Mouse (Mus musculus) adrenal gland, postnatal 4 days (tissue): ENCODE data around the gene Gucy1b2. TPM values are rescaled to one million over a fixed set of nuclear protein-coding genes. Genes with fewer than 3 reads are reported as not detected.
A peak's percentile ranks its signal among the peaks of the same experiment; 100 is the strongest.

Source experiments
- DNase-seq, 2 experiments: peaks; one replicate each; pipeline ENCODE4 v3.0.0; 2021 to 2022; ENCODE audit warnings: low spot score in 2 of 2, mixed read lengths in 2 of 2
- long read RNA-seq, 2 experiments: library from polyadenylated mRNA; stranded (forward); transcript quantifications; one replicate each; pipeline ENCODE4 v2.0.0; 2021
- total RNA-seq, 2 experiments: library from RNA; stranded (reverse); gene quantifications; 2 replicates each; pipeline ENCODE4 v1.2.3; 2021

Gucy1b2 gene
- total RNA-seq, result 1 to 10 TPM; 1.2 to 1.4 TPM
- long read RNA-seq, experiment 1, result 0 reads
- long read RNA-seq, experiment 2, partial matches to known transcripts, result 4 of 5 reads
- long read RNA-seq, experiment 2, other reads (novel, unspliced or antisense), result 1 of 5 reads

GRCm38 (mm10) chr14:62456239-62456747, at the start of gene Gucy1b2:
Gucy1b2 (minus strand) TSS chr14:62456289.
- DNase-seq, result no peak

DNA sequence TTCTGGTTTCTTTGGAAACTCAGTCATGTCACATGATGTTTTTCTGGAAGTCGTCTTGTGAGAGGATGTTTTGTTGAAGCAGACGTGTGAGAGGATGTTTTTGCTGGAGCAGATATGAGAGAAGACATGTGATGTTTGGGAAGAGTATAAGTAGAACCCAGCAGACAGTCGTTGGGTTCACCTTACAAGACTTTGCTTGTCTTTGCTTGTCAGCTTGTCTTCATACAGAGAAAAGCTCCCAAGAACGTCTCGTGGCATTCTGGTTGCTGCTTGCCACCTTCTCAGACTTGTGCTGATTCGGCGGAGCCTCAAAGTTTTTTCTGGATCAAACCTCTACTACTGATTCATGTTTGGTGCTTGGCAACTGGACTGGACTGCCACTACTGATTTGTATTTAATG, 41.3 kb upstream of the Gucy1b2 start:
- DNase-seq, result no peak

GRCm38 (mm10) chr14:62496501-62496900, 40.4 kb upstream of the Gucy1b2 start:
- DNase-seq, result no peak

GRCm38 (mm10) chr14:62493456-62493855, 37.4 kb upstream of the Gucy1b2 start:
- no peak for DNase-seq

GRCm38 (mm10) chr14:62492196-62492850, 36.2 kb upstream of the Gucy1b2 start:
- DNase-seq, result peak; percentile 35 to 61

GRCm38 (mm10) chr14:62488270-62488669, 32.2 kb upstream of the Gucy1b2 start:
- no peak for DNase-seq

GRCm38 (mm10) chr14:62481381-62481780, 25.3 kb upstream of the Gucy1b2 start:
- DNase-seq, result no peak

DNA sequence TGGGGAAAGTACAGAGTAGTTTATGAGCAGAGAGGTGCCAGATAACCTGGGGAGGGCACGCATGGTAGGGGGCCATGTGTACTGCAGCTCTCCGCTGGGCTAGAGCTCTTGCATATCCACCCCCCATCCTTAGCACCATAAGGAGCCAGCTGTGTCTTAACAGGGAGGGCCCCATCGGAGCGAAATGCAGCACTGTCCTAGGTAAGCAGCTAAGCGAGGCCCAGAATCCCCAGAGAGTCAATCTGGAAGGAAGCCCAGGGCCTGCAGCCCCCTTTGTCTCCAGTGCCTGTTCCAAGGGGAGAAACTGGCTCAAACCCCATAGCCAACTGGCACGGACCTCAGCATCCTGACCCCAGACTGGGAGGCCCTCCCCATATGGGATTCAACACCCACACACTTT, 23.3 kb upstream of the Gucy1b2 start:
- no peak for DNase-seq

DNA sequence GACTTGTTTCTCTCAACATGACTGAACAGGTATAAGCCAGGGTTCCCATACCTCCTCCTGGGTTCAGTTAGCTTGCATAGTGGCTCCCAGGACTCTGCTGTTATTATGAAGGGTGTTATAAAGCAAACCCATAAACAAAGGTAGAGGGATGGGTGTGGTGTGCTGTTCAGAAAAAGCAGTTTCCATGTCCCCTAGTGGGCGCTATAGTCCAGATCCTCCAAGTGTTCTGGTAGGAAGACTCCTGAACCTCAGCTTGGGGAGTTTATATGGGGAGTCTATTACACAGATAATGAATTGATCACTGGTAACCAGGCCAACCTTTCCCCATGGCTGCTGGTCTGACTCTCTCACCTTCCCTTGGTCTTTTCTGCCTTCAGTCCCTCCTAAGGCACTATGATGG, 18.4 kb upstream of the Gucy1b2 start:
- no peak for DNase-seq

DNA sequence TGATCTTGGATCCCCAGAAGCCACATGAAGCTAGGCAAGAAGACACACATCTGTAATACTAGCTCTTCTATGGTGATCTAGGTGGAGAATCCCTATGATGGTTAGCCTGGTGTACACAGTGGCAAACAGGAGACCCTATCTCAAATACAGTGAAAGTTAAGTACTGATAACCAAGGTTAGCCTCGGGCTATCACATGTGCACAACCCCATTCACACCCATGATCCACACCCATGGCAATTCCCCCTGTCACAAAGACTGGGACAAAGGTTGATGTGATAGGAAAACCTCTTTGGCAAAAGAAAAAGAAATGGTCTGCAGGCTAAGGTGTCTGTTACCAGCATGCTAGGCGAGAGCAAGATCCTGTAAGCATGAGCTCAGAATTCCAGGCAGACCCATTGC, 16.0 kb upstream of the Gucy1b2 start:
- no peak for DNase-seq

DNA sequence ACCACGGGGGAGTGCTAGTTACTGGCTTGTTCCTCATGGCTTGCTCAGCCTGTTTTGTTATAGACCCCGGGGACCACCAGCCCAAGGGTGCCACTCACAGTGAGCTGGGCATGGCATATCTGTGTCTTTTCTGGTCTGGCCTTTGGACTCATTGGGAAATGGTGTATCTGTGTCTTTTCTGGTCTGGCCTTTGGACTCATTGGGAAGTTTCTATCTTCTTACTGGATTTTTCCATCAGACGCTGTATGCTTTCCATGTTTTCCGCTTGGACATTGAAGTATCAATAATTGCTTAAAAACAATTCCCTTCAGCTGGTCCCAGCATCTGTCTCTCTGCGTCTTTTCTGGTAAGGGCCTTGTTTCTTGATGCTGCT, 12.7 kb upstream of the Gucy1b2 start:
- DNase-seq, result no peak

DNA sequence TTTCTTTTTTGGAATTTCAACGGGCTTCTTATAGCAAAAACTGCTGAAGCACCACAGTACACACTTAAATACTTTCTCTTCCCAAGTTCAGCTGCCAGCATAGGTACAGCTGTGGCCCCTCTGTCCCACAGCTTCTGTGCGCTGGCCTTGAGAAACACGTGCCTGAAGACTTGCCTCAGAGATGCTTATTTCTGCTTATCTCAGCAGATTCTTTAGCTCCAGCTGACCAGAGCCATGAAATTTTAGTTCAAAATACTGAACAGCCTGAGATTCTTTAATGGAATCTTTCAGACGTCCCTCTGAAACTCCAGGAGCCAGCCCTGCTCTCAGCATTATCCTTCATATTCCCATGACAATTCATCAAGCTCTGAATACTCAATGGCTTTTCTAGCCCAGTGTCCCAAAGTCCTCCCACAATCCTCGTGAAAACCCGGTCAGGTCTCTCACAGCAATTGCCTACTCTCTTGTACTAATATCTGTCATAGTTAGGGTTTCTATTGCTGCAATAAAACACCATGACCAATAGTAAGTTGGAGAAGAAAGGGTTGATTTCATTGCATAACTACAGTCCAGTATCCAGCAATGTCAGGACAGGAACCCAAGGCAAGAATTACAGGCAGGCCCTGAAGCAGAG, 12.1 kb upstream of the Gucy1b2 start:
- no peak for DNase-seq

DNA sequence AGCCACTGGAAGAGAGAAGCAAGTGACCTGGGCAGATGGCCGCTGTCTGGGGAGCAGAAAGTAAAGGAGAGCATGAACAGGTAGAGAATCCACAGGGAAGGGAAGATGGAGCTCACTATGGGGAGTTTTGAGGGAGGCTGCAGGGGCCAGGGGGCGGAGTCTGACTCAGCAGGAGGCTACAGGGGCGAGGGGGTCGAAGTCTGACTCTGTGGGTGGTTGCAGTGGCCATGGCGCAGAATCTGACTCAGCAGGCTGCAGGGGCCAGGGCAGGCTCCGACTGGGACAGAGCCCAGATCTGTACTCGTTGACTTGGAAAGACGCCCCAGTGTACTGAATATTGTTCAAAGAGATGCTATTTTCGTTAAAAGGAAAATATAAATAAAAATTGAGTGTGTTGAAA, 8.9 kb upstream of the Gucy1b2 start:
- no peak for DNase-seq

- no peak for DNase-seq
These were observed 3.5 kb upstream of the Gucy1b2 start for GRCm38 (mm10) chr14:62459541-62459940.

GRCm38 (mm10) chr14:62457420-62458181, 1.5 kb upstream of the Gucy1b2 start:
- DNase-seq, result peak; percentile 56 to 75

DNA sequence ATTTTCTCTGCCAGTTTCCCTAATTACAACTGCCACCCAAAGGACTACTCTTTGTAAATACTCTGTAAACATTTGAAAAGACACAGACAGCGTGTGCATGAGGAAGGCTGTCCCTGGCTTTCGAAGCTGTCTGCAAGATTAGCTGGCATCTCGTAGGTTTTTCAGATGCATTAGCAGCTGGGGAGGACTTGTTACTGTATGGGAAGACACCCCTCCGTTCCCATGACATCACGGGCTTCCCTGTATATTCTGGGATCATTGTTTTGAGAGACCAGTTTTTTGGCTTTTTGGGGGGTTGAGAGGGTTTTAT, 564 bp downstream of the Gucy1b2 start:
- no peak for DNase-seq

- no peak for DNase-seq
These were observed 1.1 kb downstream of the Gucy1b2 start for GRCm38 (mm10) chr14:62454760-62455569.

DNA sequence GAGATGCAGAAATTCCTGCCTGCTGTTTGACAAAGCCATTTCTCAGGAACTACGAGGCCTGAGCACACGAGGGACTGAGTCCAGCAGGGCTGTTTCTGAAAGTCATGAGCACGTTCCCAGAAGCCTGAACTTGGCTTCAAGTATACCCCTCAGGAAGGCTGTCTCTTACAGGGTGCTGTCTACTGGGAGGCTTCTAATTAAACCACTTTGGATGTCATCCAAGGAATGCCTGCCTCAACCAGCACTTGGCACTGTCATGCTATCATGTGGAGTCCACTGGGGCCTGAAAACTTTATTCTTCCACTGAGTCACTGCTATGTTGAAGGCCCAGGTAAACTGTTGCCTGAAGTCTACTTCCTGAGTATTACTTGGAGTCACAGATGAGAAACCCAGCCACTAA, 2.0 kb downstream of the Gucy1b2 start:
- DNase-seq, result no peak

DNA sequence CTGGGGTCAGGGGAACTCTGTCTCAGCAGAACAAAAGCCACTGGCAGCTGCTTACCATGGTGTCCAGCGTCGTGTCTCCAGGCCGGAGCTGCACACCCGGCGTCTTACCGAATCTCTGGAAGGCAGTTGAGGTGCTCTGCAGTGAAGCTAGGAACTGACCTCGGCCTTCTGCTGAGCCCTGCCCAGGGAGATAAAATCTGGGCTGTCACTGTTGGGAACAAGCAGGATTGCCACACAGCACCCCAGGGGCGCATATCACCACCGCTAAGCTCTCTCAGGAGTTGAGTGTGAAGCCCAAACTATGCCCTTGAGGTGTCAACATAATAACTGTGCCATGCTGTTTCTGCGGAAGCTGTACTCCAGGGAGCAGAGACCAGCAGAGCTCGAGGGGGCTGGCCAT, 2.8 kb downstream of the Gucy1b2 start:
- no peak for DNase-seq

DNA sequence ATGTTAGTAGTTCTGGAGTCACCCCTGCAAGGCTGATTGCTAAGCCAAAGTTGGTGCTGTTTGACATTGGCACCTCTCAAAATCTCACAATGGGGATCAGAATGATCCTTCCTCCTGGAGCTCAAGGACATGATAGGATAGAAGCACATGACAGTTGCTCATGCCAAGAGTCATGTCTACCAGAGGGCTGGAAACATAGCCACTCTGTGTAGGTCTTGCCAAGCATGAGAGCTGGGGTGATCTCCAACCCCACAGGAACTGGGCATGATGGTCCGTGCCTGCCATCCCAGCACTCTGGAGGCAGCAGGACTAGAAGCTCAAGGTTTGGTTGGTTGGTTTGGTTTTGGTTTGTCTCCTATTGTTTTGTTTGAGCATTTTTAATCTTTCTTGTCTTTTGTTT, 5.4 kb downstream of the Gucy1b2 start:
- no peak for DNase-seq

DNA sequence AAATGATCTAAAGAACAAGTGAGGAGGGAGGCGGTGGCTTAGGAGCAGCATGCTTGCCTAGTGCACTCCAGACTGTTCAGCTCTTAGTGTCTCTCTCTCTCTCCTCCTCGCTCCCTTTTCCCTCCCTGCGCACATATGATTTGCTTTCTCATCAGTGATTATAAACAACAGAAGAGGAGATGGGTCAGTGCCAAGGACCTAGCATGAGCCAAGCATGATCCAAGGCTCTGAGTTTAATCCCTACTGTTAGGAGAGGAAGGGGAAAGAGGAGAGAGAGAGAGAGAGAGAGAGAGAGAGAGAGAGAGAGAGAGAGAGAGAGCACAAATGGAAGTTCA, 8.9 kb downstream of the Gucy1b2 start:
- no peak for DNase-seq
